Mouse (Mus musculus) MEL (cell line): Measurements from ENCODE around the gene Utp20. TPM values are rescaled to one million over a fixed set of nuclear protein-coding genes. Genes with fewer than 3 reads are reported as not detected.

ENCODE experiments used
- DNase-seq: peaks from one replicate; pipeline ENCODE4 v3.0.0; 2011; ENCODE audit warnings: low read depth, low spot score
- H3K27ac ChIP-seq: 2 replicates; pipeline ENCODE4 v1.5.1; 2012; ENCODE audit warnings: low read depth, mild to moderate bottlenecking, control low read depth, low read length, moderate library complexity; ENCODE audit not compliant: control insufficient read depth
- H3K27me3 ChIP-seq, 2 experiments: fragments of 150-350 bp in 1 of 2; sonication (generic) in 1 of 2; 2 replicates each; pipeline ENCODE4 v1.6.1; 2012; ENCODE audit warnings: low read length in 2 of 2, mild to moderate bottlenecking in 2 of 2, improper control_type of control experiment in 1 of 2, moderate library complexity in 1 of 2; ENCODE audit not compliant: insufficient read depth in 2 of 2, control insufficient read depth in 1 of 2
- H3K36me3 ChIP-seq, 2 experiments: 2 replicates each; pipeline ENCODE4 v1.6.1; 2012 to 2014; ENCODE audit warnings: low read length in 2 of 2, improper control_type of control experiment in 1 of 2, inconsistent platforms in 1 of 2, mild to moderate bottlenecking in 1 of 2; ENCODE audit not compliant: insufficient read depth in 2 of 2, control insufficient read depth in 1 of 2
- H3K4me1 ChIP-seq, 2 experiments: fragments of 150-350 bp in 1 of 2; sonication (generic) in 1 of 2; 2 replicates each; pipeline ENCODE4 v1.6.1; 2012; ENCODE audit warnings: low read length in 2 of 2, improper control_type of control experiment in 1 of 2, mild to moderate bottlenecking in 1 of 2; ENCODE audit not compliant: insufficient read depth in 2 of 2, control insufficient read depth in 1 of 2
- H3K4me3 ChIP-seq, 2 experiments: fragments of 150-350 bp in 1 of 2; sonication (generic) in 1 of 2; 2 replicates each; pipeline ENCODE4 v1.5.1; 2012; ENCODE audit warnings: low read depth in 2 of 2, low read length in 2 of 2, mild to moderate bottlenecking in 2 of 2, moderate library complexity in 2 of 2, control low read depth in 1 of 2, improper control_type of control experiment in 1 of 2; ENCODE audit not compliant: control insufficient read depth in 1 of 2, insufficient read depth in 1 of 2
- H3K79me2 ChIP-seq: 2 replicates; pipeline ENCODE4 v1.6.1; 2012; ENCODE audit warnings: mild to moderate bottlenecking, low read length, moderate library complexity; ENCODE audit not compliant: control insufficient read depth, poor library complexity, insufficient read depth
- H3K9ac ChIP-seq: 2 replicates; pipeline ENCODE4 v1.6.1; 2012; ENCODE audit warnings: low read depth, mild to moderate bottlenecking, control low read depth, low read length, moderate library complexity; ENCODE audit not compliant: control insufficient read depth, poor library complexity, severe bottlenecking
- H3K9me3 ChIP-seq: fragments of 150-350 bp; sonication (generic); replicated peaks from 2 replicates; pipeline ENCODE4 v1.6.1; 2012; ENCODE audit warnings: mild to moderate bottlenecking, low read length, improper control_type of control experiment, moderate library complexity; ENCODE audit not compliant: insufficient read depth
- BHLHE40 ChIP-seq: IDR thresholded peaks from 2 replicates; pipeline ENCODE4 v1.6.1; 2012; ENCODE audit warnings: low read depth, mild to moderate bottlenecking, inconsistent platforms, low read length, improper control_type of control experiment, borderline replicate concordance
- CHD1 ChIP-seq: IDR thresholded peaks from 2 replicates; pipeline ENCODE4 v1.6.1; 2012; ENCODE audit warnings: low read depth, mild to moderate bottlenecking, inconsistent platforms, low read length, improper control_type of control experiment
- CHD2 ChIP-seq: IDR thresholded peaks from 2 replicates; pipeline ENCODE4 v1.6.1; 2011; ENCODE audit warnings: low read length, improper control_type of control experiment
- E2F4 ChIP-seq: IDR thresholded peaks from 2 replicates; pipeline ENCODE4 v1.6.1; 2011; ENCODE audit warnings: low read depth, low read length, improper control_type of control experiment, borderline replicate concordance
- ELF1 ChIP-seq: IDR thresholded peaks from 2 replicates; pipeline ENCODE4 v1.6.1; 2014; ENCODE audit warnings: low read depth, mild to moderate bottlenecking, inconsistent platforms, low read length, improper control_type of control experiment, moderate library complexity
- EP300 ChIP-seq, 2 experiments: IDR thresholded peaks; 2 replicates each; pipeline ENCODE4 v1.6.1; 2011; ENCODE audit warnings: improper control_type of control experiment in 2 of 2, low read length in 2 of 2, low read depth in 1 of 2, mild to moderate bottlenecking in 1 of 2
- ETS1 ChIP-seq: IDR thresholded peaks from 2 replicates; pipeline ENCODE4 v1.6.1; 2012; ENCODE audit warnings: low read depth, mild to moderate bottlenecking, inconsistent platforms, low read length, improper control_type of control experiment, moderate library complexity
- GABPA ChIP-seq: IDR thresholded peaks from 2 replicates; pipeline ENCODE4 v1.6.1; 2012; ENCODE audit warnings: low read depth, mild to moderate bottlenecking, inconsistent platforms, low read length, improper control_type of control experiment, moderate library complexity
- GATA1 ChIP-seq: IDR thresholded peaks from 2 replicates; pipeline ENCODE4 v1.6.1; 2011; ENCODE audit warnings: low read depth, low read length, improper control_type of control experiment
- HCFC1 ChIP-seq: IDR thresholded peaks from 2 replicates; pipeline ENCODE4 v1.6.1; 2012; ENCODE audit warnings: low read depth, mild to moderate bottlenecking, inconsistent platforms, low read length, improper control_type of control experiment, moderate library complexity
- KAT2A ChIP-seq: conservative IDR thresholded peaks from 2 replicates; pipeline ENCODE4 v1.6.1; 2012; ENCODE audit warnings: low read depth, low read length, improper control_type of control experiment, inconsistent platforms
- MAX ChIP-seq: IDR thresholded peaks from 2 replicates; pipeline ENCODE4 v1.6.1; 2011; ENCODE audit warnings: low read length, improper control_type of control experiment
- MAZ ChIP-seq: IDR thresholded peaks from 2 replicates; pipeline ENCODE4 v1.6.1; 2012; ENCODE audit warnings: low read depth, mild to moderate bottlenecking, inconsistent platforms, low read length, improper control_type of control experiment
- MEF2A ChIP-seq: IDR thresholded peaks from 2 replicates; pipeline ENCODE4 v1.6.1; 2014; ENCODE audit warnings: low read depth, mild to moderate bottlenecking, inconsistent platforms, low read length, improper control_type of control experiment; ENCODE audit not compliant: poor library complexity, insufficient replicate concordance, severe bottlenecking; ENCODE audit errors: extremely low read depth
- MXI1 ChIP-seq: IDR thresholded peaks from 2 replicates; pipeline ENCODE4 v1.6.1; 2011; ENCODE audit warnings: mild to moderate bottlenecking, low read depth, low read length, improper control_type of control experiment
- NELFE ChIP-seq: IDR thresholded peaks from 2 replicates; pipeline ENCODE4 v1.6.1; 2011; ENCODE audit warnings: low read depth, low read length, improper control_type of control experiment
- NRF1 ChIP-seq: IDR thresholded peaks from 2 replicates; pipeline ENCODE4 v1.6.1; 2014; ENCODE audit warnings: low read depth, mild to moderate bottlenecking, inconsistent platforms, low read length, improper control_type of control experiment, moderate library complexity; ENCODE audit not compliant: poor library complexity, insufficient read depth, severe bottlenecking
- POLR2AphosphoS2 ChIP-seq: IDR thresholded peaks from 2 replicates; pipeline ENCODE4 v1.6.1; 2011; ENCODE audit warnings: low read length, improper control_type of control experiment
- RAD21 ChIP-seq: IDR thresholded peaks from 2 replicates; pipeline ENCODE4 v1.6.1; 2011; ENCODE audit warnings: mild to moderate bottlenecking, low read depth, low read length, improper control_type of control experiment
- RCOR1 ChIP-seq: IDR thresholded peaks from 2 replicates; pipeline ENCODE4 v1.6.1; 2012; ENCODE audit warnings: low read depth, mild to moderate bottlenecking, inconsistent platforms, low read length, improper control_type of control experiment
- SIN3A ChIP-seq: IDR thresholded peaks from 2 replicates; pipeline ENCODE4 v1.6.1; 2012; ENCODE audit warnings: low read length, improper control_type of control experiment, inconsistent platforms
- TBP ChIP-seq: IDR thresholded peaks from 2 replicates; pipeline ENCODE4 v1.8.0; 2011; ENCODE audit warnings: low read depth, low read length, improper control_type of control experiment
- UBTF ChIP-seq: IDR thresholded peaks from 2 replicates; pipeline ENCODE4 v1.6.1; 2012; ENCODE audit warnings: low read depth, mild to moderate bottlenecking, inconsistent platforms, low read length, improper control_type of control experiment, moderate library complexity, borderline replicate concordance; ENCODE audit not compliant: insufficient read depth
- USF1 ChIP-seq: IDR thresholded peaks from 2 replicates; pipeline ENCODE4 v1.6.1; 2014; ENCODE audit warnings: low read depth, mild to moderate bottlenecking, inconsistent platforms, low read length, improper control_type of control experiment, moderate library complexity
- ZC3H11A ChIP-seq: IDR thresholded peaks from 2 replicates; pipeline ENCODE4 v1.6.1; 2012; ENCODE audit warnings: low read depth, mild to moderate bottlenecking, inconsistent platforms, low read length, improper control_type of control experiment
- ZMIZ1 ChIP-seq: IDR thresholded peaks from 2 replicates; pipeline ENCODE4 v1.6.1; 2012; ENCODE audit warnings: low read depth, mild to moderate bottlenecking, inconsistent platforms, low read length, improper control_type of control experiment, moderate library complexity
- polyA plus RNA-seq, 2 experiments: library from polyadenylated mRNA; stranded (reverse) in 1 of 2; unstranded in 1 of 2; fragments of >175 nt in 1 of 2; fragments of >200 nt in 1 of 2; gene quantifications; 2 replicates each; pipeline versions ENCODE4 v1.2.1 to v1.2.4; 2012; ENCODE audit warnings: low replicate concordance in 2 of 2, low read depth in 1 of 2; ENCODE audit not compliant: insufficient read length in 2 of 2, insufficient read depth in 1 of 2, missing spikeins in 1 of 2
- total RNA-seq: library from RNA; depleted of rRNA; stranded (reverse); fragments of 300-350 nt; gene quantifications from 2 replicates; pipeline ENCODE4 v1.2.3, GENCODE M21; 2012

Gene Utp20
- total and polyA plus RNA-seq, 3 experiments: 56.5 to 138 (median 62.8) TPM

DNA sequence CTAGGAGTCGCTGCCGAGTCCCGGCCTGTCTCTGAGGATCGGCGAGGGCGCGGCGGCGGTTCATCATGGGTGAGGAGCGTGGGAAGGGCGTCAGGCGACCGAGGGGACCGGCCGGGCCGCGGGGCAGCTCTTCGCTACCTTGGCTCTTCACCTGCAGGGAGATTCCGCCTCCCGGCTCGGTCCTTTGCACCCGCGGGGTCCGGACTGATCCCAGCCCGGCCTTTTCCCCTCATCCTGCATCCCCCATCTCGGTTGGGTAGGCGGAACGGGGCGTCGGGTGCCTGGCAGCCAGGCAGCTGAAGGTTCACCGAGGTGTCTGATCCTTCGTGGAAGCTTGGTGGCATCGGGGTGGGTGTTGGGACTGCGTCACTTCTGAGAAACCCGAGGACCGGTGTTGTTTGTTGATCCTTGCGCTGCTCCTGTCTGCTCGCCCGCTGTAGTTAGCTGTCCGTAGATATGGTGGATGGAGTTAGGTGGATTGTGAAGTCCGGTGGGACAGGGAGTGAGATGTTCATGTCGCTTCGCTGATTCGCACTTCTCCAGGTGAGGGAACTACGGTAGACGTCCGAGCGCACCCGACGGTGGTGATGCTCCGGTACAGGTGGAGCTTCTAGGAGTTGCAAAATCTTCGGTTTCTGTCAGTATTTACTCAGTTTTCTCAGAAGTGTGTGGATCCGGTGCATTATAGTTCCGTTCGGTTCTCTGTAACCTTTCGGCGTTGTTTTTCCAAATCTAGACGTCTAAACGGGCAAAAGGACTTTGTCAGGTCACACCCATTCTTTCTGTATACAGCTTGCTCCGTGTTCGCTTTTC is 94.9 kb downstream of the Utp20 start:
- peaks cover 3% of the 10 kb centered on the region in 2 experiments; a peak in 1 of 4 replicates for H3K4me1 ChIP-seq
- no peak for TF ChIP-seq RCOR1
- 0 out of 2 replicates have a peak, but pooled peaks have one; percentile 41 for TF ChIP-seq CHD1
- no peak for TF ChIP-seq RAD21
- TF ChIP-seq USF1: no peak
- H3K4me3 ChIP-seq: peak overlapping the region; percentile 80 to 86
- H3K79me2 ChIP-seq: peaks cover 22% of the 10 kb centered on the region
- peak overlapping the region; percentile 88 for H3K9ac ChIP-seq
- DNase-seq: no peak
- peak overlapping the region; percentile 58 for H3K27ac ChIP-seq
- H3K27me3 ChIP-seq: no peaks in the 10 kb centered on the region
- H3K9me3 ChIP-seq: no peaks in the 10 kb centered on the region
- peaks cover 9 to 10% of the 10 kb centered on the region in 2 experiments for H3K36me3 ChIP-seq

DNA sequence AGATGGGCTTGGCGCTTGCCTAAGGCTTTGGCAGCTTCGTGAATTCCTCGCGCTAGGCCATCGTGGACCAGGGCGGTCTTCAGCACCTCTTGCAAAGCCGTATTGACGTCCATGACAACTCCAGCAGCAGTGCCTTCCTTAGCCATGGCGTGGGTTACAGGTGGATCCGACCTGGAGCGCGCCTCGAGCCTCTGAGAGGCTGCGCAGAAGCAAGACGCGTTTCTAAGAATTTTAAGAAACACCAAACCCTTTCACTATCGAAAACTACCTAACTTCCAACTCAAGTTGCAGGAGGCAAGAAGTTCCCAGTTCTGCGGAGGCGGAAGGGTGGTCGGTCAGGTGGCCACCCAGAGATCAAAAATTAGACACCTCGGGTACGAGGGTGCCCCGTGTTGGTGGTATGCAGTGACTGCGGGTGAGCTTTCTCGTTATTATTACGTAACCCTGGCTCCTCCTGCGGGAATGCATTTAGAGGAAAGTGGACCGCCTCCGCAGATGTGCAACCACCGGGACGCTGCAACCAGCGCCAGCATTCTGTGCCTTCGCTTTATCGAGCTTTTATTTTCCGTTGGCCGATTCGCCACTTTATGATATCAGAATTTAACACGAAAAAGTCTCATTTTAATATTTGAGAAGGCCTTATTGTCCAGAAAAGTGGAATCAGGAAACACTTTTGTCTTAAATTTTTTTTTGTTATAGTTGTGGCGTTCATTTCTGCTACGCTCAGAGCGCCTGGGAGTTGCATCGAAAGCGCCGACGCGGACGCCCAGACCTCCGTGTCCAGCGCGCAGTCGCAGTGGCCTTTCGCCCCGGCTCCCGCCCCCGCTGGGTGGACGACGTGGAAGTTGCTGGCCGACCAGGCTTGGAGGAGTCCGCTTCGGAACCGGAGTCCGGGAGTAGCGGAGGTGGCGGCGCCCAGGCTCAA is 95.8 kb downstream of the Utp20 start, which contains the start of gene Arl1:
Arl1 (plus strand) TSS at position 288 of the 925 bp plus-strand sequence.
- H3K27ac ChIP-seq: peak within 1 kb of the TSS; percentile 85
- TF ChIP-seq EP300 (IDR thresholded peaks at IDR 0.05; ENCODE audit: low read depth in 1 of 2, low read length in 2 of 2) (peak in 1 of 2 experiments; percentile 15; a peak in 1 of 4 replicates), GABPA (no peak), ZMIZ1 (0 out of 2 replicates have a peak, but pooled peaks have one; percentile 52), ELF1 (peak; percentile 64), NRF1 (peak; percentile 86), SIN3A (peak; percentile 91), NELFE (peak; percentile 68), MAX (peak; percentile 57; the same call in 1 of the 2 replicates), MXI1 (peak; percentile 73), MEF2A (no peak), USF1 (peak; percentile 71), RCOR1 (no peak), TBP (peak; percentile 97), POLR2AphosphoS2 (peak; percentile 70), GATA1 (peak; percentile 17; the same call in 1 of the 2 replicates), UBTF (no peak), MAZ (peak; percentile 60; the same call in 1 of the 2 replicates), CHD2 (peak; percentile 30; the same call in 1 of the 2 replicates), ETS1 (peak; percentile 45; the same call in 1 of the 2 replicates), E2F4 (0 out of 2 replicates have a peak, but pooled peaks have one; percentile 25), ZC3H11A (peak; percentile 100), RAD21 (no peak), KAT2A (peak; percentile 71; the same call in 1 of the 2 replicates), BHLHE40 (peak; percentile 93), HCFC1 (peak; percentile 89)

More for the DNA sequence above, 95.8 kb downstream of the Utp20 start, which contains the start of gene Arl1:
- Histone ChIP-seq H3K4me1 (peaks cover 3% of the 10 kb centered on the region in 2 experiments; a peak in 1 of 4 replicates), H3K36me3 (peaks cover 3 to 9% of the 10 kb centered on the region in 2 experiments; a peak in 3 of 4 replicates), H3K4me3 (peak within 1 kb of the TSS; percentile 80 to 86), H3K9me3 (no peaks in the 10 kb centered on the region), H3K9ac (peak within 1 kb of the TSS; percentile 88), H3K27me3 (no peaks in the 10 kb centered on the region), H3K79me2 (peaks cover 22% of the 10 kb centered on the region)
- DNase-seq: peak; percentile 94
